8 mouse cellular contexts compared by ENCODE assay signal in genomic region chr11:74925577-74926387, GRCm38 (mm10). TPM values are rescaled to one million over a fixed set of nuclear protein-coding genes. Genes with fewer than 3 reads are reported as not detected.
A peak's percentile ranks its signal among the peaks of the same experiment; 100 is the strongest.
DNase-seq lines count a peak whose midpoint lies in the region; ATAC-seq lines count a peak whose summit lies in the region.

TSS of gene Smg6 (plus strand) at chr11:74925823.
TSS of gene Srr (minus strand) at chr11:74925948.

- H3K9me3 ChIP-seq in heart, embryonic 10.5 days, result no peaks in the 10 kb centered on the region
- H3K9me3 ChIP-seq in kidney, embryonic 15.5 days (replicated peaks), result no peaks in the 10 kb centered on the region

- H3K27ac ChIP-seq in heart, embryonic 10.5 days, result peak within 1 kb of the TSS; percentile 94
- peak within 1 kb of the TSS; percentile 100 for H3K27ac ChIP-seq in kidney, embryonic 15.5 days

- peaks cover 15% of the 10 kb centered on the region; the same call in 1 of the 2 replicates for H3K4me1 ChIP-seq in heart, embryonic 10.5 days
- H3K4me1 ChIP-seq in kidney, embryonic 15.5 days, result peaks cover 19% of the 10 kb centered on the region

- H3K36me3 ChIP-seq in heart, embryonic 10.5 days, result peaks cover 17% of the 10 kb centered on the region
- peaks cover 25% of the 10 kb centered on the region for H3K36me3 ChIP-seq in kidney, embryonic 15.5 days

- H3K27me3 ChIP-seq in heart, embryonic 10.5 days (ENCODE audit: insufficient read depth, poor library complexity, severe bottlenecking), result no peaks in the 10 kb centered on the region
- H3K27me3 ChIP-seq in kidney, embryonic 15.5 days, result no peaks in the 10 kb centered on the region

- ATAC-seq in erythroblast, adult 5-6 weeks (replicated peaks; ENCODE audit: low FRiP score, poor library complexity, severe bottlenecking), result peak; percentile 85
- peak; percentile 97 for ATAC-seq in kidney, embryonic 15.5 days (replicated peaks; ENCODE audit: low FRiP score)
- ATAC-seq in monocyte, adult 5-6 weeks (replicated peaks; ENCODE audit: insufficient number of reproducible peaks, low FRiP score, low TSS enrichment, poor library complexity, severe bottlenecking), result peak; percentile 92

- H3K9ac ChIP-seq in kidney, embryonic 15.5 days, result peak within 1 kb of the TSS; percentile 95

- peak; percentile 92 for DNase-seq in B cell, adult 2 months
- DNase-seq in brain, adult 2 months (ENCODE audit: low read depth, low spot score), result peak; percentile 99
- DNase-seq in heart, embryonic 10.5 days (ENCODE audit: low spot score), result peak; percentile 98
- DNase-seq in liver, result peak; percentile 98
- DNase-seq in spleen, postnatal 4 days (ENCODE audit: low spot score in 2 of 2), result peak; percentile 94 to 98

- under 1% methylated on average over 79 of the region's 88 CpGs for WGBS in heart, embryonic 10.5 days
- WGBS in kidney, embryonic 15.5 days, result under 1% methylated on average over 79 of the region's 88 CpGs

- H3K4me3 ChIP-seq in heart, embryonic 10.5 days, result peak within 1 kb of the TSS; percentile 83
- H3K4me3 ChIP-seq in kidney, embryonic 15.5 days (replicated peaks), result peak within 1 kb of the TSS; percentile 95

- peak within 1 kb of the TSS; percentile 59 for H3K4me2 ChIP-seq in kidney, embryonic 15.5 days

RNA-seq across cellular contexts. Expression of gene Smg6, which starts in this region (rescaled TPM):
- total RNA-seq in erythroblast, adult 5-6 weeks (2015; ENCODE audit: low replicate concordance), result 68.8 and 80.9 TPM in 2 replicates
- total RNA-seq in erythroblast, adult 5-6 weeks (2017; ENCODE audit: low replicate concordance), result 157 and 187 TPM in 2 replicates
- 11.8 and 14.0 TPM in 2 replicates for polyA plus RNA-seq in heart, embryonic 10.5 days (2016; fragmentation: Nextera tagmentation; extraction: Ambion mirVana)
- 17.5 and 18.2 TPM in 2 replicates for polyA plus RNA-seq in kidney, embryonic 15.5 days (2015; fragmentation: Nextera tagmentation; extraction: Ambion mirVana)
- 25.4 to 48.6 TPM (median 28.2 TPM) in 3 replicates for total RNA-seq in monocyte, adult 5-6 weeks (2017)

RNA-seq across cellular contexts. Expression of gene Srr, which starts in this region (rescaled TPM):
- 9.4 and 17.6 TPM in 2 replicates for total RNA-seq in erythroblast, adult 5-6 weeks (2015; ENCODE audit: low replicate concordance)
- 5.6 and 7.0 TPM in 2 replicates for total RNA-seq in erythroblast, adult 5-6 weeks (2017; ENCODE audit: low replicate concordance)
- polyA plus RNA-seq in heart, embryonic 10.5 days (2016; fragmentation: Nextera tagmentation; extraction: Ambion mirVana), result 16.9 and 17.0 TPM in 2 replicates
- polyA plus RNA-seq in kidney, embryonic 15.5 days (2015; fragmentation: Nextera tagmentation; extraction: Ambion mirVana), result 23.5 and 24.4 TPM in 2 replicates
- 0.75 to 5.8 TPM (median 3.9 TPM) in 3 replicates for total RNA-seq in monocyte, adult 5-6 weeks (2017)

Comparison
In these comparisons a context has a peak if more than half of its experiments do, and no peak if none do; other contexts are left out.
1. Peak in every context shown above with its lines: DNase-seq, ATAC-seq, H3K4me3 ChIP-seq and H3K27ac ChIP-seq.